Mouse (Mus musculus) testis, postnatal 10 days (tissue): ENCODE measurements around the gene Grin2d.

Source experiments
- DNase-seq: peaks from one replicate; pipeline ENCODE4 v3.0.0; 2021; ENCODE audit warnings: low spot score

The Grin2d gene

DNA sequence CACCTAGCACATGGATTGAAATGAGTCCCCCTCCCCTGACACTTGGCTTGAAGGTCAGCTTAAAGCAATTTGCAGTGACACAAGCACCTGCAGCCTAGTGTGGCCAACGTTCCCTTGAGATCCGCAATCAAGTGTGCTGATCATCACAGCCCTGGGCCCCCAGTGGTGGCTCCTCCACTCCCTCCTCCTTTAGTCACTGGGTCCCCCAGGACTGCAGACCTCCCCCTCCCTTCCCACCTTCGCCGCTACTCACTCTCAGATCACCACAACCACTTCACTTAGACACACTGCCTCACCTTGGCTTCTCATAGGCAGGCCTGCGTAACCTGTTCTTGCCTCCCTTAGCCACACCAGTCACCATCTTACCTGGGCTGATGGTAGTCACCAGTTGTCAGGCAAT, 72.2 kb downstream of the Grin2d start:
- no peak for DNase-seq

DNA sequence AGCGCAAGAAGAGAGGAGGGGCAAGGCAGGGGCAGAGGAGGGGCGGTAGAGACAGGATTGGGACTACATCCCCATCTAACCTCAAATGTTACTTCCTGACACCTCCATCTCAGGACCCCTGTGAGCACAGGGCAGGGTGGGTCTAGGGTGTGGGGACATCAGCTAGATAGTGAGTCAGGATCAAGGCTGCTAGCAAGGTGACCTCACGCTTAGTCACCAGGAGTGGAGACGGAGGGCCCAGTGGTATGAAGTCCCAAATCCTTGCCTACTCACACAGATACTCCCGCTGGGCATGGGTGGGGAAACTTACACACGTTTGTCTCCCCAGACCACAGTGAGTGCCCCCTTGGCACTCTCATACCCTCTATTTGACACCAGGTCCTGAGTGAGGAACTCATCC, 75.6 kb downstream of the Grin2d start:
- no peak for DNase-seq

- peak; percentile 97 for DNase-seq
These were observed 76.8 kb downstream of the Grin2d start for GRCm38 (mm10) chr7:45801348-45801747.

GRCm38 (mm10) chr7:45800546-45801204, 77.5 kb downstream of the Grin2d start:
- DNase-seq = peak; percentile 69

DNA sequence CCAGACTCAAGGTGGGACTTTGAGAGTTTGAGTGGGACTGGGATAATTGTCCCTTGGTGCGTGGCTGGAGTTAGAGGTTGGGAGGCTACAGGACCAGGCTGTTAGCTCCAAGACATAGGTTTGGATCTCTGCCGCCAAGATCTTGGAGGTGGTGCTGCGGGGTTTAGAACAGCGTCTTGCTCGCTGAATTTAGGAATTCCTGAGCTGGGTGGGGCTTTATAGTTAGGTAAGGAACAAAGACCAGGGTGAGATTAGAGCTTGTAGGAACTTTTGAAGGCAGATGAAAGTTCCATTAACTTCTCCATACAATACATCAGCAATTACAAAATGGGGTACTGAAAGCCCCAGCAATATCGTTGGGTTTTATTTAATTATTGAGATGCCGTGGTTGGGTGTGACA, 78.2 kb downstream of the Grin2d start:
- DNase-seq = no peak

DNA sequence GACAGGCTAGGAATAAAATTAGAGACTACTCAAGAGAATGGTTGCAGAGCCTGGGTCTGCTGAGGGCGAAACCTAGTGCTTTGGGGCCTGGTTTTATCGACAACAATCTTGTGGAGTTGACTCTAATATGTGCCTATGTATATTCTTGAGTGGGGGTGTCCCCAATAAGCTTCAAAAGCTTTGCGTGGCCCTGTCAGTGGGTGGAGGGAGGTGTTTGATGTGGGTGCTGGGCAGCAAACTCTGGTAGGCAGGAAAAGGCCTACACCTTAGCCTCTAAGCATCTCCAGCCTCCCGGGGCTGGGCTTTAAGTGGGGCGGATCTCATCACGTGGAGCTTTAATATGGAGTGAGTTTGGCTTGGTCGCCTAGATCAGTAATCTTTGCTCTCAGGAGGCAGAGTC, 79.2 kb downstream of the Grin2d start:
- DNase-seq = no peak

DNA sequence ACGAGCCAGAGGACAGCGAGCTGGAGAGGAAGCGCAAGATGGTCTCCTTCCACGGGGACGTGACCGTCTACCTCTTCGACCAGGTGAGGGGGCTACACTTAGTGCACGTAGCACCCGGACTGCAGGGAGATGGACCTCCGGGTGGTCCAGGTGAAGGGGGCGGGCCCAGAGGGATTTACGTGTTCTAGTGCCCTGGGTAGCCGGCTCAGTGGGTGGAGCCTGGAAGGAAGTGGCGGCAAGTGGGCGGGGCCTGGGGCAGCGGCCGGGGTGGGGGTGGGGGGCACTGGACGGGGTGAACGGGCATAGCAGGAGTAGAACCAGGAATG, 79.7 kb downstream of the Grin2d start:
- peak; percentile 73 for DNase-seq

DNA sequence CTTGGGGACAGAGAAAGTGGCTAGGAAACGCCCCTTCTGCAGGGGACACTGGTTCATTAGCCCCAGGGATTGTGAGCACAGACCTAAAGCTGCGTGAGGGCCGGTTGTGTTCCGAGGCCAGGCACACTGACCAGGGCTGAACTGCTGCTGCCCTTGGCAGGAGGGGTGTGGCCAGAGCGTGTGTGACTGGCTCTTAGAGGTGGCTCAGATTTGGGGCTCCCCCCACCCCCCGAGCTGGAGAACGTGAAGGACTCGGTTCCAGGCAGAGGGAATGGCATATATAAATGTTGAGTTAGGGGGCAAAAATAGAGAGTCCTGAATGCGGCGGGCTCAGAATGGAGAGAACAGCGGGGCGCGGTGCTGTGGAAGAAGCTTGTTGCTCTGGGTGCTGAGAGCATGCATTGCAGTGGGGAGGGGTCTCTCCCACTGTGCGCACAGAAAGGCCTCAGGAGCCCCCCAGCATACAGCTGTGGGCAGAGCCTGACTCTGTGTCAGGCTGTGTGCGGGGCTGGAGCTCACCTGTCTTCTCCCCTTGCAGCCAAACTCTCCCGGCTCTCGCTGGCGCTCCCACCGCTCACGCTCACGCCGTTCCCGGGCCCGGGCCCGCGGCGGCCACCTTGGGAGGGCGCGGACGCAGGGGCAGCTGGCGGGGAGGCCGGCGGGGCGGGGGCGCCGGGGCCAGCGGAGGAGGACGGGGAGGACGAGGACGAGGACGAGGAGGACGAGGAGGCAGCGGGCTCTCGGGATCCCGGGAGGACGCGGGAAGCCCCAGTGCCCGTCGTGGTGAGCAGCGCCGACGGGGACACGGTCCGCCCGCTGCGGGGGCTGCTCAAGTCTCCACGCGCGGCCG, 80.3 kb downstream of the Grin2d start:
- DNase-seq = peak; percentile 58

DNA sequence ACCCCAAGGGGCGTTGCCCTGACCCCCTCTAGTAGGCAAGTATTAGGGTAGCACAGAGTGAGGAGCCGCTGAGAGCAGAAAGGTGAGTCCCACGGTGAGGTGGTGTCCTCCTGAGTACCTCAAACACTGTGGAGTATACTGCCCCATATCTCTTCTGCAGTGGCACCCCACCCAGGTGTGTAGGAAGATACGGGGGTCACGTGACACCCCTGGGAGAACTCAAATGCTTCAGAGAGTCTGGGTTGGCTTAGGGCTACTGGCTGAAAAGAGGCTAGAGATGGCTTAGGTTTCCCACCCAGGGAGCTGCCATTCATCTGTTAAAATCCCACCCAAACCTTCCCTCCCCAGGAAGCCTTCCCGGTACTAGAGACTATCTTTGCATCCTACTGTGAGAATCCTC, 81.2 kb downstream of the Grin2d start:
- DNase-seq = no peak

GRCm38 (mm10) chr7:45794971-45795370, 83.2 kb downstream of the Grin2d start:
- DNase-seq = no peak

DNA sequence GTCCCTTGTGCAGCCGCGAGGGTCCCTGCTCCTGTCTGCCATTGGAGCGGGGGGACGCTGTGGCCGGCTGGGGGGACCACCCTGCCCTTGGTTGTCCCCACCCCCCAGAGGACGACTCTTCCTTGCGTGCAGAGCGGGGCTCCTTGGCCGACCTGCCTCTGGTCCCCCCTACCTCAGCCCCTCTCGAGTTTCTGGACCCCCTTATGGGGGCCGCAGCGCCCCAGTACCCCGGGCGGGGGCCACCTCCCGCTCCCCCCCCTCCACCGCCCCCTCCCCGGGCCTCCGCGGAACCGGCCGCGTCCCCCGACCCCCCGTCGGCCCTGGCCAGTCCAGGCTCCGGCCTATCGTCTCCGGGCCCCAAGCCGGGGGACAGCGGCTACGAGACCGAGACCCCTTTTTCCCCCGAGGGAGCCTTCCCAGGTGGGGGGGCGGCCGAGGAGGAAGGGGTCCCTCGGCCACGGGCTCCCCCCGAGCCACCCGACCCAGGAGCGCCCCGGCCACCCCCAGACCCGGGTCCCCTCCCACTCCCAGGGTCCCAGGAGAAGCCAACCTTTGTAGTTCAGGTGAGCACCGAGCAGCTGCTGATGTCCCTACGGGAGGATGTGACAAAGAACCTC, 84.1 kb downstream of the Grin2d start:
- DNase-seq = no peak

GRCm38 (mm10) chr7:45793240-45793639, 84.9 kb downstream of the Grin2d start:
- DNase-seq = no peak

DNA sequence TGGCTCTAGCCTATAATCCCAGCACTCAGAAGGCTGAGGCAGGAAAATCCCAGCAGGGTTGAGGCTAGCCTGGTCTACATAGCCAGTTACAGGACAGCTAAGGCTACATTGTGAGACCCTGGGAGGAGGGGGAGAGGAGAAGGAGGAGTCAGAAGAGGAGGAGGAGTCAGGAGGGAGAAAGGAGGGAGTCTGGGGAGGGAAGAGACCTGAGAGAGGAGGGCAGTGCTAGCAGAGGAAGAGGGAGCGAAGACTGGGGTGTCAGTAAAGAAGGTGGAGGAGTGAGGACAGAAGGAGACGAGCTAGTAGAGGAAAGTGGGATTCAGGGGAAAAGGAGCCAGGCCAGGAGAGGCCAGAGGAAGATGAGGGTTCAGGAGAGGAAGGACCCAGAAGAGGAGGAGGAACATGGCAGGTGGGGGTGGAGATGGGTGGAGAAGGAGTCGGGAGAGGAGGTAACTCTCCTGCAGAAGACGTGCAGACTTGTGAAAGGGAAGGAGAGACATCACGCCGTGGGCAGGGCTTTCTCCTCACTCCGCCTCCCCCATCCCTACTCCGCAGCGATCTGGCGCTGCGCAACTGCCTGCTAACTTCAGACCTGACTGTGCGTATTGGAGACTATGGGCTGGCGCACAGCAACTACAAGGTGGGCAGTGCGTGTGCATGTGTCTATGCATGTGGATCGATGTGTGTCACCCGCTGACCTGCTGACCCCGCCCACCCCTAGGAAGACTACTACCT, 86.3 kb downstream of the Grin2d start:
- no peak for DNase-seq

GRCm38 (mm10) chr7:45790721-45791120, 87.5 kb downstream of the Grin2d start:
- no peak for DNase-seq

GRCm38 (mm10) chr7:45787642-45788041, 90.5 kb downstream of the Grin2d start:
- no peak for DNase-seq

DNA sequence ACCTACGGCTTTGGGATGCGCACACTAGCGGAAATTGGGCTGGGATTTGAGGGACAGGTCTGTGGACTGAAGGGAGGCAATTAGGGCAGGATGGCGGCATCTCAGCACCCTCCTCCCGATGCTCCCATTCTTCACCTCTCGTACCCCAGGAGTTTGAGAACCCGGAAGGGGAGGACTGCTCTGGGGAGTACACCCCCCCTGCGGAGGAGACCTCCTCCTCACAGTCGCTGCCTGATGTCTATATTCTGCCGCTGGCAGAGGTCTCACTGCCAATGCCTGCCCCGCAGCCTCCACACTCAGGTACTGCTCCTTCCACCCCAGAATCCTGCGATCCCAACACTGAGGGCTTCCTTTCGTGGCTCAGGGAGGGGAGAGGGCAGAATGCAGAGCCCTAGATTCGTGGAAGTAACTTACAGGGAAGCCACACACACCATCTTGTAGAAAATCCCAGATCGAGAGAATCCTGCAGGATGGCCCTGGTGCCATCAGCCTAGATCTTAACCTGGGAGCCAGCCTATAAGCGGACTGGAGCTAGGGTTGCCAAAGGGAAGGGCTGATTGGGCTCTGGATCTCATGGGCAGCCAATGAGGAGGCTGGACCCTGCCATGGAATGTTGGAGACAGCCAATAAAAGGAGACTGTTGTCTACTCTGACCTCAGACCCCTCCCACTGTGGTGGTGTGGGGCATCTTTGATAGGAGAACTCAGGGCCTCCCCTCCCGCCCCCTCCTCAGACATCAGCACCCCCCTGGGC, 91.3 kb downstream of the Grin2d start:
- DNase-seq = no peak

DNA sequence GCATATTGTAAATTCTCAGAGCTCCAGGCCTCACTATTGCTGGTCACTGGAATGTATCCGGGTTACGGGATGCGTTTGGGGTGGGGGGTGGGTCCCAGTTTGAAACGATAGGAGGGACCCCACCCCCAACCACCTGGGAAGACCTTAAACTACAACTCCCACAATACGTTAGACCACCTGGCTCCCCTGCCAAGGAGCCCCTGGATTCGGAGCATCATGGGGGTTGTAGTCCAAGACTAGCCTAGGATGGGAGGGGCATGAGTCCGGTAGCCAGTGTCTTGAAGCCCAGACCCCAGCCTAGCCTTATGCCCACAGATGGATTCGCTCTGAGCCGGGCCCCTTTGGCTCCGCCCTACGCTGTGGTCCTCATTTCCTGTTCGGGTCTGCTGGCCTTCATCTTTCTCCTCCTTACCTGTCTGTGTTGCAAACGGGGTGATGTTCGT, 92.0 kb downstream of the Grin2d start:
- peak; percentile 53 for DNase-seq

- DNase-seq = peak; percentile 73
These were observed 92.6 kb downstream of the Grin2d start for GRCm38 (mm10) chr7:45785388-45786135.

DNA sequence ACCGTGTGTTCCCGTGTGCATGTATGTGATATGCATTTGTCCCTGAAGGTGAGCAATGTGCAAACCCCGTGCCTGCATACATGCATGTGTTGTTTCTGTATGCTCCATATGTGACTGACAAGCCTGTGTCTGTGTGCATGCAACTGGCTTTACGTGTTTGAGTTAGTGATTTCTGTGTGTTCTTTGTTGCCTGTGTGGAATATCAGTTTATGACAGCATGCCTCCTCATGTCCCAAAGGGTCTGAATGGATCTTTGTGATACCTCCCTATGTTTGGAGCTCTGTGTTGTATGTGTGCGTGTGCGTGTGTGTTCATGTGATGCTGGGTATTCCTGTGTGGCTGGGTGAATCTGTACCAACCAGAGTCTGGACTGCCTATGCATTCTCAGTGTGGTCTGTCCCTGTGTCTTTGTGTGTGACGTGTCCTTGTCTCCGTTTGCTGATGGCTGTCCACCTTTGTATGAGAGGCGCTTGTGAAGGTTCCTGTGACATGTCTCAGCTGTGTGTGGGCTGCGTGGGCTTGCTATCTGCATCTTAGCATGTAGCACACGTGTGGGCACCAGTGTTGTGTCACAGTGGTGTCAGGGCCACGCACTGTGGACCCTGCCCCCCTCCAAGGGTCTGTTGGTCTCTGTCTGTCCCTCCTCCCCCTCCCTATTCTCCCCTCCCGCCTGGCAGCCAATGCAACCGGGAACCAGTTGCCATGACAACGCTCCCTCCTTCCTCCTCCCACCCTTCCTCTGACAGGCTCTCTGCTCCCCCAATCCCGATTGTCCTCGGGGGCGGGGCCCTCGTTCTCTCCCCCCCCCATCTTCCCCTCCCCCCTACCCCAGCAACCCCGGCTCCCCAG, 93.4 kb downstream of the Grin2d start, which contains the start of gene Sult2b1:
Sult2b1 (minus strand) TSS at position 146 of the 849 bp plus-strand sequence.
- DNase-seq = peak; percentile 76

DNA sequence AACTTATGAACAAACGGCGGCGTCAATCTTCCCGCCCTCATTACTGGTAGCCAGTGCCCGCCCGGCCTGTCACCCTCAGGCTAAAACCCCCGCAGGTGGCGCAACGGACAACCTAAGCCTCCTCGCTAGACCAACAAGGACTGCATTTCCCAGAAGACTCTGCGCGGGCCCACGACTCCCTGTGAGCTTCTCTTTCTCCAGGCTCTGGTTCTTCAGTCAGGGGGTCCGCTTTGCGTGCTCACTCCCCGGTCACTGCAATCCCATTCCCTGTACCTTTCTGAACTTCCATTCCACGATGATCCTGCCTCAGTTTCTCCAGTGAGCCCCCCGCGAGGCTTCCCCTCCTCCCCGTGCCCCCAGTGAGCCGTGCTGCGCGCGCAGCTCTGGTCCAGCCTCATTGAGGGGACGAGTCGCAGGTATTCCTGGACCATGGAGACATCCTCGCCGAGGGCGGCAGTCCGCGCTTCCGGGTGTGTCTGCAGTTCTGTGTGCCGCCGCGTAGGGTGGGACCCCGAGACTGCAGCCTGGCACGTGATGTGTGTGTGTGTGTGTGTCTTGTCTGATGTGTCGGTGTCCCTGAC, 94.6 kb downstream of the Grin2d start, which contains the start of gene Lmtk3:
Lmtk3 (plus strand) TSS at position 228 of the 581 bp plus-strand sequence.
- peak; percentile 77 for DNase-seq
